ENCODE assay signal across 10 mouse cellular contexts in genomic region chr14:21714486-21714885, GRCm38 (mm10). TPM values are rescaled to one million over a fixed set of nuclear protein-coding genes. Genes with fewer than 3 reads are reported as not detected.
"Had no signal": no experiment of that assay in that cellular context is flagged by ENCODE, and none has a peak within 500 bp of the region (broad histone marks: within the 10 kb centered on the region; RNA-seq: fewer than 3 reads in every experiment).

TSS of gene Dupd1 (minus strand) at chr14:21714576.

- DNase-seq: kidney, adult 8-10 months; lung, adult 18-20 months; right cerebral cortex, postnatal 14 days; thymus, postnatal 25 days had no signal

RNA-seq across cellular contexts. Expression of gene Dupd1, which starts in this region (rescaled TPM):
- total RNA-seq: left cerebral cortex, adult 2 months; liver, adult 2 months had no signal
- polyA plus RNA-seq: liver, adult 2 months; liver, embryonic 14.5 days; lung, embryonic 16.5 days; small intestine, adult 2 months; stomach, postnatal 0 days had no signal
